Mouse (Mus musculus) fat pad, adult 2 months (tissue): ENCODE measurements around the gene 1700001F09Rik.
"Not testable (repeated sequence)": the region's sequence is repeated elsewhere in the genome, so short reads cannot be mapped to it uniquely, and the experiment has no call there.

Experiments used
- DNase-seq: peaks from one replicate; pipeline ENCODE4 v3.0.0-alpha.2; 2011; ENCODE audit warnings: low read depth, low spot score; ENCODE audit errors: extremely low read depth

Gene 1700001F09Rik

GRCm38 (mm10) chr14:43347711-43348110 is at the start of gene 1700001F09Rik:
Gene 1700001F09Rik (minus strand): TSS chr14:43347811.
- not testable (repeated sequence) for DNase-seq

- DNase-seq: not testable (repeated sequence)
Observed at GRCm38 (mm10) chr14:43361713-43362112, 14.1 kb upstream of the 1700001F09Rik start.

- DNase-seq: not testable (repeated sequence)
Observed at GRCm38 (mm10) chr14:43359246-43359645, 11.6 kb upstream of the 1700001F09Rik start.

GRCm38 (mm10) chr14:43357496-43357895 is 9.9 kb upstream of the 1700001F09Rik start:
- DNase-seq: not testable (repeated sequence)

- not testable (repeated sequence) for DNase-seq
Observed at GRCm38 (mm10) chr14:43352944-43353343, 5.3 kb upstream of the 1700001F09Rik start.

- DNase-seq: not testable (repeated sequence)
Observed at GRCm38 (mm10) chr14:43337646-43338045, 10.0 kb downstream of the 1700001F09Rik start.

GRCm38 (mm10) chr14:43331362-43331880 is 16.2 kb downstream of the 1700001F09Rik start:
- DNase-seq: not testable (repeated sequence)

- DNase-seq: not testable (repeated sequence)
Observed at GRCm38 (mm10) chr14:43328603-43329002, 19.0 kb downstream of the 1700001F09Rik start.

- DNase-seq: not testable (repeated sequence)
Observed at GRCm38 (mm10) chr14:43319516-43319915, 28.1 kb downstream of the 1700001F09Rik start.

- DNase-seq: not testable (repeated sequence)
Observed at GRCm38 (mm10) chr14:43293503-43293902, 54.1 kb downstream of the 1700001F09Rik start, which contains the start of gene Gm8127. Gene Gm8127 (minus strand): TSS chr14:43293832.
